In the genomic region with DNA sequence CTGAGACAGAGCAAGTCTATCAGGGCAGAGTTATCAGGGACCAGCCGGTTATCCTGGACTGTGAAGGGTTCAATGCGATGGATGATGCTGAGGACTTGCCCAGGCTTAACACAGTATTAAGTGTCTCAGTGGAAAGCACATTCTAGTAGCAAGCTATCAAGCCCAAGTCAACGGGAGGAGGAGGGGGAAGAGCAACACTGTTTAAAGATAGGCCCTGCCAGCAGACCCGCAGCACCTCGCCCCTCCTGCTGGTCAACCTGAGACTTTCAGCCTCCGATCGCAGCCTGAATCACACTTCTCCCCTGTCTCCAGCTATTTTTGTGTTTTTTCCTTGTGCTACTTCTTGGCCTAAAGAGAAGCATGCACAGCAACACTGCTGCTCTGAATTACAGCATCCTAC, we compare ENCODE assay signal across 12 mouse cellular contexts. TPM values are rescaled to one million over a fixed set of nuclear protein-coding genes. Genes with fewer than 3 reads are reported as not detected.
DNase-seq lines count a peak whose midpoint lies in the region; ATAC-seq and TF ChIP-seq lines count a peak whose summit lies in the region.
"Had no signal": no experiment of that assay in that cellular context is flagged by ENCODE, and none has a peak within 500 bp of the region (broad histone marks: within the 10 kb centered on the region; RNA-seq: fewer than 3 reads in every experiment).

No protein-coding gene starts in this region.

- H3K9me3 ChIP-seq in ES-E14 (ENCODE audit: control insufficient read depth, insufficient read depth, low read depth, low read length) = no peaks in the 10 kb centered on the region
- H3K9me3 ChIP-seq in embryonic facial prominence, embryonic 14.5 days (ENCODE audit: control insufficient read depth, low read length) = no peaks in the 10 kb centered on the region
- H3K9me3 ChIP-seq in heart, embryonic 10.5 days = no peaks in the 10 kb centered on the region
- H3K9me3 ChIP-seq: forebrain, embryonic 13.5 days; liver, embryonic 15.5 days had no signal

- H3K9ac ChIP-seq in ES-E14 (ENCODE audit: insufficient read depth, low read depth, low read length, poor library complexity, severe bottlenecking) = peak overlapping the region; percentile 30
- no peak overlapping the region; the same call in 1 of the 2 replicates for H3K9ac ChIP-seq in embryonic facial prominence, embryonic 14.5 days (ENCODE audit: low read depth, low read length)
- H3K9ac ChIP-seq: forebrain, embryonic 13.5 days; liver, embryonic 15.5 days had no signal

- intact Hi-C loops in left cerebral cortex, postnatal 4 days (cut with DNase I) = loop anchor here (2.0 to 5.0 kb wide), 3 partner anchors 228 to 558 kb away; no protein-coding TSS in a partner anchor

- in situ Hi-C loops in ES-E14 (cut with MboI; ENCODE audit: low sequenced_read_pairs in 2 of 2, unreplicated experiment in 2 of 2) = loop anchor here (5.0 to 25.0 kb wide), 5 partner anchors 228 to 548 kb away; partner anchors contain the start of gene Chsy1 (in 1 of the 2)

- H3K27me3 ChIP-seq in embryonic facial prominence, embryonic 14.5 days (replicated peaks; ENCODE audit: control insufficient read depth, insufficient read depth, low read length) = no peaks in the 10 kb centered on the region
- no peaks in the 10 kb centered on the region for H3K27me3 ChIP-seq in heart, embryonic 10.5 days (ENCODE audit: insufficient read depth, poor library complexity, severe bottlenecking)
- H3K27me3 ChIP-seq: forebrain, embryonic 13.5 days; liver, embryonic 15.5 days had no signal

- DNase-seq in embryo, embryonic 10 days (ENCODE audit: low spot score) = peak; percentile 19
- no peak for DNase-seq in embryo, embryonic 9.5 days (ENCODE audit: extremely low spot score)
- DNase-seq in kidney, postnatal 4 days = peak; percentile 34 to 63
- no peak for DNase-seq in kidney, adult 18-20 months
- peak; percentile 22 for DNase-seq in ES-E14 (ENCODE audit: low read depth, low spot score)
- DNase-seq in embryonic facial prominence, embryonic 14.5 days (ENCODE audit: low spot score) = peak; percentile 56
- no peak for DNase-seq in left cerebral cortex, postnatal 4 days
- DNase-seq in heart, embryonic 10.5 days (ENCODE audit: low spot score) = no peak
- DNase-seq: cerebellum, postnatal 25 days; right cerebral cortex, postnatal 14 days had no signal

- whole genome bisulfite sequencing in embryonic facial prominence, embryonic 14.5 days = 67% methylated on average over 6 of the region's 7 CpGs
- WGBS in heart, embryonic 10.5 days = 49% methylated on average over 7 of the region's 7 CpGs

- peaks cover 2% of the 10 kb centered on the region in 2 experiments; a peak in 1 of 4 replicates for H3K4me1 ChIP-seq in ES-E14 (ENCODE audit: control insufficient read depth in 2 of 2, insufficient read depth in 2 of 2, low read length in 2 of 2, poor library complexity in 1 of 2)
- H3K4me1 ChIP-seq in embryonic facial prominence, embryonic 14.5 days (ENCODE audit: control insufficient read depth, insufficient read depth, low read length) = no peaks in the 10 kb centered on the region
- peaks cover 13% of the 10 kb centered on the region for H3K4me1 ChIP-seq in heart, embryonic 10.5 days
- H3K4me1 ChIP-seq: forebrain, embryonic 13.5 days had no signal

- H3K27ac ChIP-seq in ES-E14 (ENCODE audit: insufficient read depth, low read depth, low read length, poor library complexity, severe bottlenecking) = 0 out of 2 replicates have a peak overlapping the region, but pooled peaks have one; percentile 19
- H3K27ac ChIP-seq in embryonic facial prominence, embryonic 14.5 days (replicated peaks; ENCODE audit: low read depth, low read length) = no peak overlapping the region
- H3K27ac ChIP-seq in heart, embryonic 10.5 days = no peak overlapping the region
- H3K27ac ChIP-seq: forebrain, embryonic 13.5 days; liver, embryonic 15.5 days had no signal

- peaks cover 8% of the 10 kb centered on the region; the same call in 1 of the 2 replicates for H3K36me3 ChIP-seq in ES-E14 (ENCODE audit: control insufficient read depth, insufficient read depth, low read length, poor library complexity, severe bottlenecking)
- peaks cover 39% of the 10 kb centered on the region for H3K36me3 ChIP-seq in embryonic facial prominence, embryonic 14.5 days (ENCODE audit: control insufficient read depth, insufficient read depth, low read length)
- peaks cover 41% of the 10 kb centered on the region for H3K36me3 ChIP-seq in heart, embryonic 10.5 days

- H3K4me2 ChIP-seq in embryonic facial prominence, embryonic 14.5 days (ENCODE audit: low read depth, low read length) = no peak overlapping the region
- H3K4me2 ChIP-seq: forebrain, embryonic 13.5 days; liver, embryonic 15.5 days had no signal

- no peak overlapping the region for H3K4me3 ChIP-seq in ES-E14 (ENCODE audit: insufficient read depth in 1 of 2, low read depth in 1 of 2, low read length in 2 of 2, poor library complexity in 1 of 2, severe bottlenecking in 1 of 2)
- H3K4me3 ChIP-seq in embryonic facial prominence, embryonic 14.5 days (ENCODE audit: low read depth, low read length) = no peak overlapping the region
- no peak overlapping the region for H3K4me3 ChIP-seq in heart, embryonic 10.5 days
- H3K4me3 ChIP-seq: forebrain, embryonic 13.5 days; liver, embryonic 15.5 days had no signal

- peak; percentile 69 for ATAC-seq in embryonic facial prominence, embryonic 14.5 days (ENCODE audit: low read depth)
- ATAC-seq: forebrain, embryonic 13.5 days had no signal

TF ChIP-seq in ES-E14, 5 proteins besides CTCF, POLR2A, EP300 and RAD21:
- TF ChIP-seq CHD2 (IDR thresholded peaks at IDR 0.05; ENCODE audit: low read depth, low read length) = no peak
- TF ChIP-seq ZNF384 (IDR thresholded peaks at IDR 0.05; ENCODE audit: low read depth, low read length) = no peak
- no peak for TF ChIP-seq HCFC1 (IDR thresholded peaks at IDR 0.05; ENCODE audit: borderline replicate concordance, insufficient read depth, low read length)
- no peak for TF ChIP-seq ZC3H11A (IDR thresholded peaks at IDR 0.05; ENCODE audit: borderline replicate concordance, low read depth, low read length)
- TF ChIP-seq MAFK (IDR thresholded peaks at IDR 0.05; ENCODE audit: insufficient read depth, low read depth, low read length) = no peak

RNA-seq across cellular contexts. Expression of gene Asb7, which starts 29.1 kb away (rescaled TPM):
- 10.9 and 11.5 TPM in 2 replicates for total RNA-seq in ES-E14 (2012; rRNA removed)
- polyA plus RNA-seq in embryonic facial prominence, embryonic 14.5 days (2014; fragmentation: Nextera tagmentation; extraction: Ambion mirVana) = 11.5 and 14.1 TPM in 2 replicates
- total RNA-seq in left cerebral cortex, postnatal 4 days (2021) = 10 to 100 TPM; 18.8 to 24.2 TPM
- polyA plus RNA-seq in heart, embryonic 10.5 days (2016; fragmentation: Nextera tagmentation; extraction: Ambion mirVana) = 12.1 and 13.2 TPM in 2 replicates

RNA-seq across cellular contexts. Expression of gene Lins1, which starts 29.4 kb away (rescaled TPM):
- 8.7 and 11.3 TPM in 2 replicates for total RNA-seq in ES-E14 (2012; rRNA removed)
- polyA plus RNA-seq in embryonic facial prominence, embryonic 14.5 days (2014; fragmentation: Nextera tagmentation; extraction: Ambion mirVana) = 21.8 and 22.4 TPM in 2 replicates
- total RNA-seq in left cerebral cortex, postnatal 4 days (2021) = 10 to 100 TPM; 19.6 to 21.3 TPM
- polyA plus RNA-seq in heart, embryonic 10.5 days (2016; fragmentation: Nextera tagmentation; extraction: Ambion mirVana) = 11.3 and 15.6 TPM in 2 replicates

Comparison
In these comparisons a context has a peak if more than half of its experiments do, and no peak if none do; other contexts are left out.
1. DNase-seq: peak in embryo, embryonic 10 days (single experiment), kidney, postnatal 4 days (2 of 2), ES-E14 (single experiment) and embryonic facial prominence, embryonic 14.5 days (single experiment); none in embryo, embryonic 9.5 days (single experiment), kidney, adult 18-20 months (single experiment), left cerebral cortex, postnatal 4 days (single experiment) and heart, embryonic 10.5 days (single experiment).